Mouse (Mus musculus): ENCODE data around the gene Ensa. TPM values are rescaled to one million over a fixed set of nuclear protein-coding genes. Genes with fewer than 3 reads are reported as not detected.
"Not testable (repeated sequence)": the region's sequence is repeated elsewhere in the genome, so short reads cannot be mapped to it uniquely, and the experiment has no call there.

The Ensa gene
- total and polyA plus RNA-seq, 2 experiments = 5.0 to 23.5 TPM

GRCm38 (mm10) chr3:95606096-95606495 lies 18.7 kb upstream of the Ensa start:
- no peak for DNase-seq (ENCODE audit: extremely low read depth, low read depth, low spot score)
- no peak overlapping the region for H3K9ac ChIP-seq (ENCODE audit: low read depth, low read length)
- no peaks in the 10 kb centered on the region for H3K79me2 ChIP-seq (ENCODE audit: control insufficient read depth, insufficient read depth, low read length)
- no peaks in the 10 kb centered on the region for H3K27me3 ChIP-seq (ENCODE audit: control insufficient read depth, insufficient read depth, low read length)
- H3K27ac ChIP-seq (replicated peaks; ENCODE audit: insufficient read depth, low read depth, low read length) = no peak overlapping the region
- H3K4me1 ChIP-seq (ENCODE audit: control insufficient read depth, insufficient read depth, low read length) = no peaks in the 10 kb centered on the region
- 90% methylated on average over 3 of the region's 3 CpGs for WGBS
- no peak for TF ChIP-seq POLR2A (IDR thresholded peaks at IDR 0.05; ENCODE audit: extremely low read depth, insufficient read depth, low read length)
- no peak for TF ChIP-seq CTCF (IDR thresholded peaks at IDR 0.05; ENCODE audit: low read depth, low read length)
- peaks cover 27% of the 10 kb centered on the region for H3K36me3 ChIP-seq (ENCODE audit: control insufficient read depth, insufficient read depth, low read length)
- no peak overlapping the region for H3K4me3 ChIP-seq (ENCODE audit: insufficient read depth, low read depth, low read length)

- Histone ChIP-seq H3K36me3 (ENCODE audit: control insufficient read depth, insufficient read depth, low read length) (peaks cover 27% of the 10 kb centered on the region), H3K27me3 (ENCODE audit: control insufficient read depth, insufficient read depth, low read length) (no peaks in the 10 kb centered on the region), H3K4me3 (ENCODE audit: insufficient read depth, low read depth, low read length) (no peak overlapping the region), H3K4me1 (ENCODE audit: control insufficient read depth, insufficient read depth, low read length) (no peaks in the 10 kb centered on the region), H3K9ac (ENCODE audit: low read depth, low read length) (no peak overlapping the region), H3K27ac (replicated peaks; ENCODE audit: insufficient read depth, low read depth, low read length) (no peak overlapping the region), H3K79me2 (ENCODE audit: control insufficient read depth, insufficient read depth, low read length) (no peaks in the 10 kb centered on the region)
- 57% methylated on average over 3 of the region's 3 CpGs for WGBS
- TF ChIP-seq POLR2A (IDR thresholded peaks at IDR 0.05; ENCODE audit: extremely low read depth, insufficient read depth, low read length) (no peak), CTCF (IDR thresholded peaks at IDR 0.05; ENCODE audit: low read depth, low read length) (no peak)
- DNase-seq (ENCODE audit: extremely low read depth, low read depth, low spot score) = no peak
Observed at GRCm38 (mm10) chr3:95609195-95609594, 15.6 kb upstream of the Ensa start.

- 94% methylated on average over 1 of the region's 1 CpGs for WGBS
- H3K36me3 ChIP-seq (ENCODE audit: control insufficient read depth, insufficient read depth, low read length) = peaks cover 34% of the 10 kb centered on the region
- DNase-seq (ENCODE audit: extremely low read depth, low read depth, low spot score) = no peak
Observed at GRCm38 (mm10) chr3:95613996-95614395, 10.8 kb upstream of the Ensa start.

GRCm38 (mm10) chr3:95618511-95618910 lies 6.3 kb upstream of the Ensa start:
- TF ChIP-seq POLR2A (IDR thresholded peaks at IDR 0.05; ENCODE audit: extremely low read depth, insufficient read depth, low read length) (no peak), CTCF (IDR thresholded peaks at IDR 0.05; ENCODE audit: low read depth, low read length) (no peak)
- Histone ChIP-seq H3K4me3 (ENCODE audit: insufficient read depth, low read depth, low read length) (no peak overlapping the region), H3K9ac (ENCODE audit: low read depth, low read length) (no peak overlapping the region), H3K36me3 (ENCODE audit: control insufficient read depth, insufficient read depth, low read length) (peaks cover 21% of the 10 kb centered on the region), H3K4me1 (ENCODE audit: control insufficient read depth, insufficient read depth, low read length) (no peaks in the 10 kb centered on the region), H3K79me2 (ENCODE audit: control insufficient read depth, insufficient read depth, low read length) (no peaks in the 10 kb centered on the region), H3K27me3 (ENCODE audit: control insufficient read depth, insufficient read depth, low read length) (no peaks in the 10 kb centered on the region), H3K27ac (replicated peaks; ENCODE audit: insufficient read depth, low read depth, low read length) (no peak overlapping the region)
- DNase-seq (ENCODE audit: extremely low read depth, low read depth, low spot score) = no peak
- 93% methylated on average over 1 of the region's 1 CpGs for WGBS

More at GRCm38 (mm10) chr3:95613996-95614395, 10.8 kb upstream of the Ensa start:
- H3K4me3 ChIP-seq (ENCODE audit: insufficient read depth, low read depth, low read length) = no peak overlapping the region
- no peak overlapping the region for H3K9ac ChIP-seq (ENCODE audit: low read depth, low read length)
- H3K4me1 ChIP-seq (ENCODE audit: control insufficient read depth, insufficient read depth, low read length) = no peaks in the 10 kb centered on the region
- no peaks in the 10 kb centered on the region for H3K27me3 ChIP-seq (ENCODE audit: control insufficient read depth, insufficient read depth, low read length)
- no peak for TF ChIP-seq POLR2A (IDR thresholded peaks at IDR 0.05; ENCODE audit: extremely low read depth, insufficient read depth, low read length)
- TF ChIP-seq CTCF (IDR thresholded peaks at IDR 0.05; ENCODE audit: low read depth, low read length) = no peak
- no peaks in the 10 kb centered on the region for H3K79me2 ChIP-seq (ENCODE audit: control insufficient read depth, insufficient read depth, low read length)
- no peak overlapping the region for H3K27ac ChIP-seq (replicated peaks; ENCODE audit: insufficient read depth, low read depth, low read length)

- H3K27me3 ChIP-seq (ENCODE audit: control insufficient read depth, insufficient read depth, low read length) = no peaks in the 10 kb centered on the region
- DNase-seq (ENCODE audit: extremely low read depth, low read depth, low spot score) = no peak
- no peak overlapping the region for H3K4me3 ChIP-seq (ENCODE audit: insufficient read depth, low read depth, low read length)
- H3K9ac ChIP-seq (ENCODE audit: low read depth, low read length) = no peak overlapping the region
- peaks cover 7% of the 10 kb centered on the region for H3K4me1 ChIP-seq (ENCODE audit: control insufficient read depth, insufficient read depth, low read length)
- TF ChIP-seq CTCF (IDR thresholded peaks at IDR 0.05; ENCODE audit: low read depth, low read length) (no peak), POLR2A (IDR thresholded peaks at IDR 0.05; ENCODE audit: extremely low read depth, insufficient read depth, low read length) (no peak)
- WGBS = 69% methylated on average over 1 of the region's 1 CpGs
- peaks cover 3% of the 10 kb centered on the region; the same call in 1 of the 2 replicates for H3K79me2 ChIP-seq (ENCODE audit: control insufficient read depth, insufficient read depth, low read length)
- H3K36me3 ChIP-seq (ENCODE audit: control insufficient read depth, insufficient read depth, low read length) = peaks cover 17% of the 10 kb centered on the region
- H3K27ac ChIP-seq (replicated peaks; ENCODE audit: insufficient read depth, low read depth, low read length) = no peak overlapping the region
Observed at GRCm38 (mm10) chr3:95621241-95621640, 3.6 kb upstream of the Ensa start.

- WGBS = 96% methylated on average over 20 of the region's 20 CpGs
Observed at GRCm38 (mm10) chr3:95622421-95622820, 2.4 kb upstream of the Ensa start.

More at GRCm38 (mm10) chr3:95622421-95622820, 2.4 kb upstream of the Ensa start:
- H3K4me3 ChIP-seq (ENCODE audit: insufficient read depth, low read depth, low read length); H3K27ac ChIP-seq (replicated peaks; ENCODE audit: insufficient read depth, low read depth, low read length); H3K4me1 ChIP-seq (ENCODE audit: control insufficient read depth, insufficient read depth, low read length); H3K79me2 ChIP-seq (ENCODE audit: control insufficient read depth, insufficient read depth, low read length); H3K9ac ChIP-seq (ENCODE audit: low read depth, low read length); DNase-seq (ENCODE audit: extremely low read depth, low read depth, low spot score); H3K27me3 ChIP-seq (ENCODE audit: control insufficient read depth, insufficient read depth, low read length); H3K36me3 ChIP-seq (ENCODE audit: control insufficient read depth, insufficient read depth, low read length): not testable (repeated sequence)

All from liver, adult 2 months (tissue).